Mouse (Mus musculus) left cerebral cortex, postnatal 14 days (tissue): ENCODE results near the gene Pdcl2. TPM values are rescaled to one million over a fixed set of nuclear protein-coding genes. Genes with fewer than 3 reads are reported as not detected.

Source experiments
- DNase-seq, 2 experiments: peaks; one replicate each; pipeline ENCODE4 v3.0.0; 2021 to 2022; ENCODE audit warnings: low spot score in 2 of 2, mixed read lengths in 1 of 2
- intact Hi-C: fragments of 180-260 bp; cut with DNase I; formaldehyde crosslinking; loops from one replicate; pipeline ENCODE4 v1.15.1; 2025
- total RNA-seq, 2 experiments: library from RNA; stranded (reverse); gene quantifications; 2 replicates each; pipeline ENCODE4 v1.2.3; 2021

Gene Pdcl2
- total RNA-seq, 2 experiments from 2014 or later = not detected

GRCm38 (mm10) chr5:76304452-76305341, 26.3 kb downstream of the Pdcl2 start, which contains the start of gene Clock:
Gene Clock (minus strand): TSS chr5:76304792.
- peak; percentile 90 to 91 for DNase-seq
- intact Hi-C loops = loop anchor here (10.0 kb wide), 2 partner anchors 110 to 230 kb away; no protein-coding TSS in a partner anchor

GRCm38 (mm10) chr5:76303745-76304451, 27.1 kb downstream of the Pdcl2 start:
- intact Hi-C loops = loop anchor here (10.0 kb wide), 2 partner anchors 111 to 231 kb away; no protein-coding TSS in a partner anchor
- DNase-seq = peak; percentile 78 to 83

- intact Hi-C loops = loop anchor here (10.0 kb wide), 2 partner anchors 111 to 231 kb away; no protein-coding TSS in a partner anchor
These were observed 27.6 kb downstream of the Pdcl2 start for GRCm38 (mm10) chr5:76303379-76303744.

GRCm38 (mm10) chr5:76302009-76302408, 28.9 kb downstream of the Pdcl2 start:
- intact Hi-C loops = loop anchor here (10.0 kb wide), 2 partner anchors 113 to 233 kb away; no protein-coding TSS in a partner anchor

More at GRCm38 (mm10) chr5:76303379-76303744, 27.6 kb downstream of the Pdcl2 start:
- DNase-seq = no peak

GRCm38 (mm10) chr5:76289234-76289691, 41.7 kb downstream of the Pdcl2 start:
- intact Hi-C loops = no loop called here
- DNase-seq = no peak

More at GRCm38 (mm10) chr5:76302009-76302408, 28.9 kb downstream of the Pdcl2 start:
- DNase-seq = no peak

- no peak for DNase-seq
- intact Hi-C loops = no loop called here
These were observed 42.7 kb downstream of the Pdcl2 start for GRCm38 (mm10) chr5:76288256-76288655.

GRCm38 (mm10) chr5:76287062-76287461, 43.9 kb downstream of the Pdcl2 start:
- DNase-seq = no peak
- intact Hi-C loops = no loop called here

- DNase-seq = no peak
- intact Hi-C loops = no loop called here
These were observed 45.3 kb downstream of the Pdcl2 start for GRCm38 (mm10) chr5:76285699-76286098.

- intact Hi-C loops = no loop called here
- DNase-seq = no peak
These were observed 47.1 kb downstream of the Pdcl2 start for GRCm38 (mm10) chr5:76283890-76284289.

GRCm38 (mm10) chr5:76274977-76275376, 56.0 kb downstream of the Pdcl2 start:
- intact Hi-C loops = no loop called here
- no peak for DNase-seq

Other genes with a start within 250 kb of the Pdcl2 start
- gene Srd5a3, start 190.9 kb downstream of the Pdcl2 start, total RNA-seq = 10 to 100 TPM; 17.8 to 19.2 TPM
- 10 to 100 TPM; 36.1 to 36.3 TPM for gene Tmem165, start 147.3 kb downstream of the Pdcl2 start, total RNA-seq
- gene Clock, start 26.4 kb downstream of the Pdcl2 start, total RNA-seq = 10 to 100 TPM; 49.2 to 54.3 TPM
- gene Nmu, start 32.6 kb upstream of the Pdcl2 start, total RNA-seq = not detected
- gene Gm7271, start 152.9 kb upstream of the Pdcl2 start, total RNA-seq = not detected
- gene Exoc1, start 198.2 kb upstream of the Pdcl2 start, total RNA-seq = 10 to 100 TPM; 51.8 to 59.4 TPM